Mouse (Mus musculus) ES-E14 (cell line): ENCODE results near the gene Lrrc10b. TPM values are rescaled to one million over a fixed set of nuclear protein-coding genes. Genes with fewer than 3 reads are reported as not detected.

Experiments used
- DNase-seq: peaks from one replicate; pipeline ENCODE4 v3.0.0-alpha.2; 2013; ENCODE audit warnings: low read depth, low spot score
- H3K27ac ChIP-seq: 2 replicates; pipeline ENCODE4 v1.5.1; 2012; ENCODE audit warnings: low read depth, mild to moderate bottlenecking, low read length, moderate library complexity, mixed read lengths; ENCODE audit not compliant: poor library complexity, insufficient read depth, severe bottlenecking
- H3K36me3 ChIP-seq: 2 replicates; pipeline ENCODE4 v1.6.1; 2012; ENCODE audit warnings: mild to moderate bottlenecking, low read length, moderate library complexity, mixed read lengths; ENCODE audit not compliant: control insufficient read depth, poor library complexity, insufficient read depth, severe bottlenecking
- H3K4me1 ChIP-seq, 2 experiments: fragments of 150-350 bp in 1 of 2; sonication (generic) in 1 of 2; 2 replicates each; pipeline ENCODE4 v1.6.1; 2012; ENCODE audit warnings: low read length in 2 of 2, mild to moderate bottlenecking in 1 of 2, mixed read lengths in 1 of 2; ENCODE audit not compliant: control insufficient read depth in 2 of 2, insufficient read depth in 2 of 2, poor library complexity in 1 of 2
- H3K4me3 ChIP-seq, 2 experiments: fragments of 150-350 bp in 1 of 2; sonication (generic) in 1 of 2; 2 replicates each; pipeline ENCODE4 v1.5.1; 2012; ENCODE audit warnings: low read length in 2 of 2, low read depth in 1 of 2, mild to moderate bottlenecking in 1 of 2, mixed read lengths in 1 of 2; ENCODE audit not compliant: insufficient read depth in 1 of 2, poor library complexity in 1 of 2, severe bottlenecking in 1 of 2
- H3K9ac ChIP-seq: 2 replicates; pipeline ENCODE4 v1.6.1; 2012; ENCODE audit warnings: low read depth, mild to moderate bottlenecking, low read length, mixed read lengths; ENCODE audit not compliant: poor library complexity, insufficient read depth, severe bottlenecking
- H3K9me3 ChIP-seq: fragments of 150-350 bp; sonication (generic); 2 replicates; pipeline ENCODE4 v1.6.1; 2012; ENCODE audit warnings: low read depth, mild to moderate bottlenecking, low read length; ENCODE audit not compliant: control insufficient read depth, insufficient read depth
- CHD2 ChIP-seq: IDR thresholded peaks from 2 replicates; pipeline ENCODE4 v1.6.1; 2014; ENCODE audit warnings: mild to moderate bottlenecking, low read depth, low read length, inconsistent platforms
- HCFC1 ChIP-seq: IDR thresholded peaks from 2 replicates; pipeline ENCODE4 v1.6.1; 2012; ENCODE audit warnings: low read length, inconsistent platforms, borderline replicate concordance; ENCODE audit not compliant: insufficient read depth
- MAFK ChIP-seq: IDR thresholded peaks from 2 replicates; pipeline ENCODE4 v1.6.1; 2014; ENCODE audit warnings: mild to moderate bottlenecking, low read depth, low read length, inconsistent platforms; ENCODE audit not compliant: insufficient read depth
- ZC3H11A ChIP-seq: IDR thresholded peaks from 2 replicates; pipeline ENCODE4 v1.6.1; 2012; ENCODE audit warnings: low read depth, mild to moderate bottlenecking, inconsistent platforms, low read length, borderline replicate concordance
- ZNF384 ChIP-seq: IDR thresholded peaks from 2 replicates; pipeline ENCODE4 v1.6.1; 2012; ENCODE audit warnings: low read depth, low read length, inconsistent platforms
- in situ Hi-C, 2 experiments: fragments of 600-800 bp; cut with MboI; formaldehyde crosslinking; loops; one replicate each; pipeline ENCODE4 v1.15.1; 2025; ENCODE audit warnings: low sequenced_read_pairs in 2 of 2, inconsistent platforms in 1 of 2; ENCODE audit not compliant: unreplicated experiment in 2 of 2
- total RNA-seq: library from RNA; depleted of rRNA; stranded (reverse); fragments of 300-350 nt; gene quantifications from 2 replicates; pipeline ENCODE4 v1.2.3, GENCODE M21; 2012; rRNA removed

Lrrc10b gene
- 0.27 and 0.37 TPM in 2 replicates for total RNA-seq

DNA sequence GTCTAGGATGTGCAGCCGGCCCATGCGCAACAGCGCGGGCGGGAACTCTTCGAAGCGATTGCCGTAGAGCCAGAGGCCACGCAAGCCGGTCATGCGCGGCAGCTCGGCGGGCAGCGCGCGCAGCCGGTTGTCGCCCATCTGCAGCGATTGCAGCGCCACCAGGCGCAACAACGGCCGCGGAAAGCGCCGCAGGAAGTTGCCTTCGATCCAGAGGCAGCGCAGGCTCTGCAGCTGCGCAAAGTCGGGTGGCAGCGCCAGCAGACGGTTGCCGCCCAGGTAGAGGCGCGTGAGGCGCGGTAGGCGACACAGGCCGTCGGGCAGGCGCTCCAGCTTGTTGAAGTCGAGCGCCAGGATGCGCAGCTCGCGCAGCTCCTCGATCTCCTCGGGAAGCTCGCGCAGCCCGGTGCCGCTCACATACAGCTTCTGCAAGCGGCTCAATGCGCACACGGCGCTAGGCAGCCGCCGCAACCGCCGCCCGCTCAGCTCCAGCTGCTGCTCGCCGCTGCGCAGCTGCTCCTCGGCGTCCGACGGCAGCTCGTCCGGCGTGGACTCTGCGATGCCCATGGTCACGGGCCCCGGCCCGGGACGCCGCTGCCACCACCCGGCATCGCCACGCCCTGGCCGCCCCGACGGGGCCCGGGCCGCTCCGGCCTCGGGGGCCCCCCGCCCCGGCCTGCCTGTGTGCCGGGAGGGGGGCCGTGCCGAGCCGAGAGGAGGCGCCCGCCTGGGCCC is at the start of gene Lrrc10b:
Gene Lrrc10b (minus strand): TSS at position 722 of the 732 bp plus-strand sequence.
- peaks cover 0 to 11% of the 10 kb centered on the region in 2 experiments; a peak in 1 of 4 replicates for H3K4me1 ChIP-seq

GRCm38 (mm10) chr19:10502571-10502970 is 45.3 kb upstream of the Lrrc10b start:
- no peak overlapping the region for H3K9ac ChIP-seq
- TF ChIP-seq ZNF384: no peak
- TF ChIP-seq MAFK: peak; percentile 90
- H3K4me1 ChIP-seq: peaks cover 3 to 4% of the 10 kb centered on the region in 2 experiments; a peak in 2 of 4 replicates
- no peaks in the 10 kb centered on the region for H3K9me3 ChIP-seq
- peaks cover 16% of the 10 kb centered on the region; the same call in 1 of the 2 replicates for H3K36me3 ChIP-seq
- no peak overlapping the region for H3K27ac ChIP-seq
- peak; percentile 46 for DNase-seq
- in situ Hi-C loops: no loop called here
- no peak overlapping the region for H3K4me3 ChIP-seq

More for the DNA sequence above, at the start of gene Lrrc10b:
- Histone ChIP-seq H3K4me3 (peak within 1 kb of the TSS; percentile 63 to 75), H3K9me3 (no peaks in the 10 kb centered on the region), H3K9ac (peak within 1 kb of the TSS; percentile 34), H3K36me3 (no peaks in the 10 kb centered on the region), H3K27ac (no peak within 1 kb of the TSS)
- in situ Hi-C loops: no loop called here
- no peak for TF ChIP-seq MAFK
- peak; percentile 46 for DNase-seq

- TF ChIP-seq ZNF384 (no peak), HCFC1 (no peak), MAFK (no peak), CHD2 (no peak), ZC3H11A (no peak)
- Histone ChIP-seq H3K4me3 (no peak overlapping the region), H3K36me3 (peaks cover 14% of the 10 kb centered on the region; the same call in 1 of the 2 replicates), H3K9me3 (no peaks in the 10 kb centered on the region), H3K4me1 (peaks cover 4 to 5% of the 10 kb centered on the region in 2 experiments; a peak in 2 of 4 replicates), H3K9ac (no peak overlapping the region), H3K27ac (no peak overlapping the region)
- in situ Hi-C loops: no loop called here
- DNase-seq: no peak
Measured at GRCm38 (mm10) chr19:10500581-10500980, 43.3 kb upstream of the Lrrc10b start.

GRCm38 (mm10) chr19:10497512-10498160 is 40.4 kb upstream of the Lrrc10b start:
- in situ Hi-C loops: loop anchor here in 1 of 2 experiments (10.0 kb wide), 1 partner anchor 153 kb away; no protein-coding TSS in a partner anchor
- no peak overlapping the region for H3K27ac ChIP-seq
- H3K9ac ChIP-seq: no peak overlapping the region
- H3K9me3 ChIP-seq: no peaks in the 10 kb centered on the region
- no peak overlapping the region for H3K4me3 ChIP-seq
- peaks cover 4 to 5% of the 10 kb centered on the region in 2 experiments; a peak in 2 of 4 replicates for H3K4me1 ChIP-seq
- peaks cover 14% of the 10 kb centered on the region; the same call in 1 of the 2 replicates for H3K36me3 ChIP-seq
- DNase-seq: no peak
- no peak for TF ChIP-seq ZC3H11A
- no peak for TF ChIP-seq HCFC1
